Mouse (Mus musculus): ENCODE measurements around the gene Bfsp1.

GRCm38 (mm10) chr2:143795858-143796257 lies 67.1 kb downstream of the Bfsp1 start:
- TF ChIP-seq POLR2A (IDR thresholded peaks at IDR 0.05; ENCODE audit: low read depth, low read length): no peak
- no peak for TF ChIP-seq CTCF (IDR thresholded peaks at IDR 0.05; ENCODE audit: extremely low read depth, insufficient read length, insufficient replicate concordance, low read depth, low read length)
